Mouse (Mus musculus): ENCODE results near the gene Arhgef3.

- TF ChIP-seq CTCF (IDR thresholded peaks at IDR 0.05) (no peak), POLR2A (IDR thresholded peaks at IDR 0.05; ENCODE audit: insufficient read depth, low read depth, low read length) (no peak)
Observed at GRCm38 (mm10) chr14:27253391-27253790, 138.7 kb downstream of the Arhgef3 start.

All from heart, adult 2 months (tissue).